Mouse (Mus musculus) embryonic facial prominence, embryonic 15.5 days (tissue): ENCODE measurements around the gene Exoc3l4. TPM values are rescaled to one million over a fixed set of nuclear protein-coding genes. Genes with fewer than 3 reads are reported as not detected.

ENCODE experiments used
- ATAC-seq: fragments of 200-750 bp; cut with Nextera tagmentation; 2 replicates; pipeline ENCODE4 v1.8.0; 2017; ENCODE audit warnings: low read depth, moderate TSS enrichment; ENCODE audit not compliant: insufficient number of reproducible peaks, low FRiP score, low TSS enrichment
- H3K27ac ChIP-seq: fragments of 300-500 bp; sonication (generic); replicated peaks from 2 replicates; pipeline ENCODE4 v1.5.1; 2015; ENCODE audit warnings: mild to moderate bottlenecking, inconsistent platforms
- H3K27me3 ChIP-seq: fragments of 300-500 bp; sonication (generic); 2 replicates; pipeline ENCODE4 v1.6.1; 2015; ENCODE audit warnings: inconsistent platforms
- H3K36me3 ChIP-seq: fragments of 300-500 bp; sonication (generic); 2 replicates; pipeline ENCODE4 v1.6.1; 2015; ENCODE audit warnings: mild to moderate bottlenecking, inconsistent platforms
- H3K4me1 ChIP-seq: fragments of 300-500 bp; sonication (generic); 2 replicates; pipeline ENCODE4 v1.6.1; 2015; ENCODE audit warnings: inconsistent platforms
- H3K4me2 ChIP-seq: fragments of 300-500 bp; sonication (generic); replicated peaks from 2 replicates; pipeline ENCODE4 v1.6.1; 2015; ENCODE audit warnings: mild to moderate bottlenecking, inconsistent platforms
- H3K4me3 ChIP-seq: fragments of 300-500 bp; sonication (generic); replicated peaks from 2 replicates; pipeline ENCODE4 v1.5.1; 2015; ENCODE audit warnings: mild to moderate bottlenecking, inconsistent platforms
- H3K9ac ChIP-seq: fragments of 300-500 bp; sonication (generic); 2 replicates; pipeline ENCODE4 v1.6.1; 2015; ENCODE audit warnings: inconsistent platforms
- H3K9me3 ChIP-seq: fragments of 300-500 bp; sonication (generic); replicated peaks from 2 replicates; pipeline ENCODE4 v1.6.1; 2016; ENCODE audit warnings: inconsistent platforms
- WGBS: fragments of 180-500 bp; shearing (Covaris S2); methylation state at CpG from one replicate; pipeline ENCODE4 v1.1.7; 2015; 5-methylcytosine and 5-hydroxymethylcytosine counted together
- polyA plus RNA-seq: library from polyadenylated mRNA; unstranded; fragments of >200 nt; fragmentation: Nextera tagmentation; extraction: Ambion mirVana; gene quantifications from 2 replicates; pipeline ENCODE4 v1.2.1, GENCODE M21; 2015

The Exoc3l4 gene
- polyA plus RNA-seq, 1 experiment from 2014 or later: 11.1 TPM

DNA sequence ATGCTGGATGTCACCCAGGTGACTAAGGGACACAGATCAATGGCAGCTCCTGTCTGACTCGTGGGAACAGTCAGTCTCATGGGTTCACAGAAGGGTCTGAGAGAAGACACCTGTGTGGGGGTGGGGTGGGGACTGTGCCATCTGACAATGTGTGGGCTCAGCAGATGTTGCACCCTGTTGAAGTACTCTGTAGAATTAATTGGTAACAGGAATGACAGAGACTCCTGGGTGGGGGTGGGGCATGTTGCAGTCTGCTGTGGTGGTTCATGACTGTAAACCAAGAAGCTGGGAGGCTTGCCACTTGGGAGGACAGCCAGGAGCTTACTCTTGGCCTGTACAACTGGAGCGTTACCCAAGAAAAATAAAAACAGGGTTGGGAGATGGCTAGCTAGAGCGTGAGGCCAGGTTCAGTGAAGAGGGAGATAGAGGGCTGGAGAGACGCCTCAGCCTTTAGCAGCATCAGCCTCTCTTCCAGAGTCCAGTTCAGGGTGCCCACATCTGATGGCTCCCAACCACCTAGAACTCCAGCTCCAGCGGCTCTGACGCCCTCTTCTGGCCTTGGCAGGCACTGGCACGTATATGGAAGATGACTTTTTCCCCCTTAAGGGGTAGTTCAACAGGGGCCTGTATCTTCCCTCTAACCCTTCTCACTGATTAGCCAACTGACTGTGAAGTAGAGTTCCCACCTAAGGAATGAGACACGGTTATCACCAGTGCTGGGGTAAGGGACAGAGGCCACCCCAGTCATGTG, 58.3 kb downstream of the Exoc3l4 start:
- Histone ChIP-seq H3K4me2 (no peak overlapping the region), H3K36me3 (no peaks in the 10 kb centered on the region), H3K9me3 (0 out of 2 replicates have a peak, but pooled peaks cover 4% of the 10 kb centered on the region), H3K4me3 (no peak overlapping the region), H3K9ac (no peak overlapping the region), H3K27ac (0 out of 2 replicates have a peak overlapping the region, but pooled peaks have one; percentile 51), H3K27me3 (no peaks in the 10 kb centered on the region), H3K4me1 (peaks cover 13% of the 10 kb centered on the region)
- WGBS: 34% methylated on average over 8 of the region's 8 CpGs
- peak; percentile 78 for ATAC-seq

DNA sequence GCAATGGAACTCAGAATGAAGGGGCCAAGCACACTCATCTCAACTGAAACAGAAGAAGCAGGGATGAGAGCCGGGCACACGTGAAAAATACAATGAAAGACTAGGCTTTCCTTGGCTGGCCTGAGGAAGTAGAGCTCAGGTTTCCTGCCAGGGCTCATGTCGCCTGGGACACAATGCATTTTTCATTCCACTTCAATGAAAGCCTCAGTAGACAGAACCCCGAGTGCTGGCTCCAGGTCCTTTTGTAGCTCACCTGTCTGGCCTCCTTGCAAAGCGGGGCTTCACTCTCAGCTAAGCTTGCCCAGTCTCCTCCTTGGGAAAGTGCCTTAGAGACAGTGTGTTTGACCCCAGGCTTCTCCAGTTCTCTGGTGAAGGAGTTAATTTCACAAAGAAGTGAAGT, 62.1 kb downstream of the Exoc3l4 start:
- H3K9ac ChIP-seq: no peak overlapping the region
- no peak overlapping the region for H3K27ac ChIP-seq
- H3K36me3 ChIP-seq: no peaks in the 10 kb centered on the region
- WGBS: 37% methylated on average over 5 of the region's 5 CpGs
- ATAC-seq: no peak
- no peaks in the 10 kb centered on the region for H3K27me3 ChIP-seq
- H3K4me2 ChIP-seq: no peak overlapping the region
- peaks cover 13% of the 10 kb centered on the region for H3K4me1 ChIP-seq
- no peak overlapping the region for H3K4me3 ChIP-seq
- 0 out of 2 replicates have a peak, but pooled peaks cover 4% of the 10 kb centered on the region for H3K9me3 ChIP-seq

DNA sequence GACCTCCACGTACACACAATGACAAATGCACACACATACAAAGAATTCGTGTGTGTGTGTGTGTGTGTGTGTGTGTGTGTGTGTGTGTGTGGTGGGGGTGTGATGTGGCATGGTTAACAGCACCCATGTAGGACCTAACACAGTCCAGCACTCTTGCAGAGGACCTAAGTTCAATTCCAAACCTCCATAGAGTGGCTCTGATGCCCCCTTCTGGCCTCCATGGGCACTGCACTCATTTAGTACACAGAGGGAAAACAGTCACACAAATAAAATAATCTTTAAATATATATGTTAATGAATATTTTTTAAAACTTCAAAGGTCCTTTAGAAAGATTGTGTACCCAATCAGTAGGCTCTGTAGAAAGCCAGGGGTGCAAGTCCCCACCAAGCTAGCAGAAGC, 63.1 kb downstream of the Exoc3l4 start:
- Histone ChIP-seq H3K9ac (no peak overlapping the region), H3K36me3 (no peaks in the 10 kb centered on the region), H3K9me3 (0 out of 2 replicates have a peak, but pooled peaks cover 4% of the 10 kb centered on the region), H3K27ac (no peak overlapping the region), H3K4me2 (no peak overlapping the region), H3K4me3 (no peak overlapping the region), H3K27me3 (peaks cover 9% of the 10 kb centered on the region), H3K4me1 (peaks cover 9% of the 10 kb centered on the region)
- WGBS: 55% methylated on average over 2 of the region's 2 CpGs
- ATAC-seq: no peak

Other genes with a start within 250 kb of the Exoc3l4 start
- gene 4930595D18Rik, start 232.5 kb upstream of the Exoc3l4 start, polyA plus RNA-seq: not detected in 2 replicates
- 0.59 and 1.0 TPM in 2 replicates for gene Amn, start 145.9 kb upstream of the Exoc3l4 start, polyA plus RNA-seq
- 33.2 and 36.1 TPM in 2 replicates for gene Cdc42bpb, start 39.3 kb upstream of the Exoc3l4 start, polyA plus RNA-seq
- gene Lbhd2, start 10.2 kb upstream of the Exoc3l4 start, polyA plus RNA-seq: 3.7 and 5.0 TPM in 2 replicates
- gene Tnfaip2, start 25.5 kb downstream of the Exoc3l4 start, polyA plus RNA-seq: 11.8 and 17.6 TPM in 2 replicates
- gene Gm266, start 68.8 kb downstream of the Exoc3l4 start, polyA plus RNA-seq: 20.8 and 24.6 TPM in 2 replicates
- 488 and 504 TPM in 2 replicates for gene Eif5, start 121.0 kb downstream of the Exoc3l4 start, polyA plus RNA-seq
- 37.7 and 40.1 TPM in 2 replicates for gene Mark3, start 157.5 kb downstream of the Exoc3l4 start, polyA plus RNA-seq